Mouse (Mus musculus): ENCODE data around the gene Pcnx3.

DNA sequence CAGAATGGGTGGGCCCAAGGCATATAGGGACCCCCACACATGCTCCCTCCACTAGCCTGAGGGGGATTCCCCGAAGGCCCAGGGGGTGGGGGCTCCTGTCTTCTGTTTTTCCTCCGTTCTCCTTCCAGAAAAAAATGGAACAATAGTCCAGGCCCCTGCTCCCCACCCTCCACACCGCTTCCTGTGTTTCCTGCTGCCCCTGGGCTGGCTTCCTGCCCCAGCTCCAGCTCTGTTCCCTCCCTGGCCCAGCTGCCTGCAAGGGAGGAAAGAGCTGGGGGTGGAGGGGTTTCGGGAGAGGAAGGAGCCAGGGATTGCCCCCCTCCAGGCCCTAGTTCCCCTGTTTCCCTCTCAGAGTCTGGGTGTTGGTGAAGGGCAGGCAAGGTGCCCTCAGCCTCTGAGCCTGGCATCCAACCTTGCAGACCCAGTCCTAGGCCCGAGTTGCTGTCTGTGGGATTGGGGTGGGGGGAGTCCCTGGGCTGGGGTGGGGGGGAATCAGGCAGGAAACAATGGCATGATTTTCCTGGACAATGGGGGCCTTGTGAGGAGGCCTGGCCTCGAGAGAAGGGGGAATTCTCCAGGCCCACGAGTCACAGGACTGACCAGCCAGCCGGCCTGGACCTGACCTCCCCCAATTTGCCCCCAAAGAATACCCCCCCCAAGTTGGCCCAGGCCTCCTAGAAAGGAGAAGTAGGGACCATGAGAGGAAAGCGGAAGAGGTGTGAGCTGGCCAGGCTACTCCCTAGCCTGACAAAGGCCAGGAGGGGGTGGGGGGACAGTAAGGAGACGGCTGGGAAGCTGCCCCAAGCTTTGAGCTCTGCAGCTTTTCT lies 3.6 kb upstream of the Pcnx3 start:
- TF ChIP-seq TAL1 (IDR thresholded peaks at IDR 0.05; ENCODE audit: low read length) (no peak), GATA1 (IDR thresholded peaks at IDR 0.05; ENCODE audit: low read length) (no peak)
